Mouse (Mus musculus) right cerebral cortex, postnatal 4 days (tissue): ENCODE data around the gene Ctu2.

Experiments
- DNase-seq: peaks from one replicate; pipeline ENCODE4 v3.0.0-alpha.2; 2022

Gene Ctu2

GRCm38 (mm10) chr8:122475580-122476320, at the start of gene Ctu2, which contains the start of gene Rnf166:
Gene Ctu2, plus strand, starts transcription at chr8:122476143.
Gene Rnf166, minus strand, starts transcription at chr8:122476064.
- DNase-seq = peak; percentile 96

GRCm38 (mm10) chr8:122426145-122426544, 49.8 kb upstream of the Ctu2 start:
- DNase-seq = no peak

- DNase-seq = no peak
Observed at GRCm38 (mm10) chr8:122427607-122428006, 48.3 kb upstream of the Ctu2 start.

GRCm38 (mm10) chr8:122428163-122428562, 47.8 kb upstream of the Ctu2 start:
- no peak for DNase-seq

DNA sequence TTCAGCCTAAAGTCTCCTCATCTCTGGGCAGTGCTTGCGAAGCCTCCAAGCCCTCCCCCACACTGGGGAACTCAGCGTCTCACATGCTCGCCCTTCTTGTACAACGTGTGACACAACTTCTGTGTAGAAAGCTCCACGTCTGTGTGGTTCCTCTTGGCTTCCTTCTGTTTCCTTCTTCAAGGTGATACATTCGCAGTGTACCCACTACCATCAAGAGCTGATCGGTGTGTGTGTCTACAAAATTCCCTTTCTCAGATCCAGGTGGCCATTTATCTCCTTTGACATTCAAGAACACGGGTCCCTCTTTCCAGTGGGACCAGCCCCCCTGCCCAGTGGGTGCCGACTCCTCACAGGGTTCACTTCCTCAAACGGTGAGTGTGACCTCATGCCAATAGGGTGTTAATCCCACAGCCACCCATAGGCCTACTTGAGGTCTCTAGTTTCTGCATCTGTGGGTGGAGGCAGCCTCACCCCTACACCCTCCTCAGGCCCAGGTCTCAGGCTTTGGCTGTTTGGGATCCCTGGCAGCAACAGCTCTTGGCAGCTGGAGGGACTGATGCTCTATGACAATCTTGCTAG, 45.8 kb upstream of the Ctu2 start:
- no peak for DNase-seq

- no peak for DNase-seq
Observed at GRCm38 (mm10) chr8:122430646-122431045, 45.3 kb upstream of the Ctu2 start.

- DNase-seq = peak; percentile 30
Observed at GRCm38 (mm10) chr8:122431694-122432442, 44.1 kb upstream of the Ctu2 start.

- DNase-seq = peak; percentile 38
Observed at GRCm38 (mm10) chr8:122432443-122433268, 43.3 kb upstream of the Ctu2 start, which contains the start of gene Cyba. Gene Cyba, minus strand, starts transcription at chr8:122432930.

DNA sequence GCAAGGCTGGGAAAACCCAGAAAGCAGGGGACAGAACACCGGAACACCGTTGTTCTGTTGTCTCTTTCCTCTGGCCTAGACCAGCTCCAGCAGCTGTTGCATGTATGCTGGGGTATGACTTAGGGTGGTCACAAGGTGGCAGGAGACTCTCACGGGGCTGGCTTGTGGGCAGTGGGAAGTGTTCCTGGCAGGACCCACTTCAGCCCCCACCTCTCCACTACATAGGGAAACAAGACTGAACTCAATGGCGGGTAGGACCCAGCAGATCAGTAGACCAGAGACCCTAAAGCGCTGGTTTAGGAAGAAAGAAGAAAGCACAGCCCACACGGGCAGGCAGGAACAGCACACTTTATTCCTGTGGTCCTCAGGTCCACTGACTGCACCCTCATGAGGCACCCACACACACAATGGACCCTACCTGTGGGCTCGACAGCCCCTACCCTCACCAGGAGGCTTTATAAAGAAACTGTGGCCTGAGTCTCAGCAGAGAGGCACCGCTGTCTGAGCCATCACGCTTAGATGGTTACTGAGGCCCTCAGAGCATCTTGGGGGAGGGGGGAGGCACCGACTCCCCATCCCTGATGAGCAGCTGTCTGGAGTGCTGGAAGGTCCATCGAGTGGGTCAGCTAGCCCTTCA, 42.6 kb upstream of the Ctu2 start:
- DNase-seq = no peak

- DNase-seq = no peak
Observed at GRCm38 (mm10) chr8:122435375-122435774, 40.6 kb upstream of the Ctu2 start.

DNA sequence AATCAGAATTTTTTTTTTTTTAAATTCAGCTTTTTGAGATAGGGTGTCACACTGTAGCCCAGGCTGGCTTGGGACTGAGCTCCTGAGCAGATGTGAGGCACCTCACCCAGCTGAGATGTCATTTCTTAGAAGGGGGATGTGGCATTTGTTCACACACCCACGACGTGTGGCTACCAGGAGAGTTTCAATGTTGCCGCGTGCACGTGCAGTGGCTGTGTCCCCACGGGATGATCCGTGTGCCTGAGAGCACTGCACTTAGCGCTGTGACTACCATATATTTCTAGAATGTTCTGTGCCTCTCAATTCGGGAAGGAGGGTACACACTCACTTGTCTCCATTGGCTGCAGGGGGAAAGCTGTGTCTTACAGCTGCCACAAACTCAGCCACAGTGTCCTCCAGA, 39.8 kb upstream of the Ctu2 start:
- no peak for DNase-seq

DNA sequence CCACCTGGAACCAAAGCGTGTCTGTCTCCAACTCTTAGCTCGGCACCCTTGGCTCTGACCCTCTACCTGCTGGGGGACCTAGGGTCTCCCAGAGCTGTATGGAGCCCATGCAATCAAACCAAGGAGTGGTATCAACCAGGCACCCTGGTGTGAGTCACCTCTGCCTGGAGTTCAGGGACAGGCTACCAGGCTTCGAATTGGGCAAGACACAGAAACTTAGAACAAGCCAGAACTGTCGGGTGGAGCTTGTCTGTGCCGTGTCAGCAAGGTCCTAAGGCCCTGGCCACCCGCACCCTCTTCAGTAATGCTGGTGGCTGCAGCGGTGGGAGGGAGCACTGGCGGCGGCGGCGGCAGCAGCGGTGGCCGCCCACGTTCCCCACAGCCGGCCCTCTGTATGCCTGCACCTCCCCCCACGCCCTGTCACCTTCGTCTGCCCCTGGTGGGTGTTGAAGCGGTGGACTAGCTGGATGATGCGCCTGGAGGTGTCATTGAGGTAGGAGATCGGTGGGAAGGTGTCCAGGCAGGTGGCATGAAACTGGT, 39.3 kb upstream of the Ctu2 start:
- DNase-seq = no peak

DNA sequence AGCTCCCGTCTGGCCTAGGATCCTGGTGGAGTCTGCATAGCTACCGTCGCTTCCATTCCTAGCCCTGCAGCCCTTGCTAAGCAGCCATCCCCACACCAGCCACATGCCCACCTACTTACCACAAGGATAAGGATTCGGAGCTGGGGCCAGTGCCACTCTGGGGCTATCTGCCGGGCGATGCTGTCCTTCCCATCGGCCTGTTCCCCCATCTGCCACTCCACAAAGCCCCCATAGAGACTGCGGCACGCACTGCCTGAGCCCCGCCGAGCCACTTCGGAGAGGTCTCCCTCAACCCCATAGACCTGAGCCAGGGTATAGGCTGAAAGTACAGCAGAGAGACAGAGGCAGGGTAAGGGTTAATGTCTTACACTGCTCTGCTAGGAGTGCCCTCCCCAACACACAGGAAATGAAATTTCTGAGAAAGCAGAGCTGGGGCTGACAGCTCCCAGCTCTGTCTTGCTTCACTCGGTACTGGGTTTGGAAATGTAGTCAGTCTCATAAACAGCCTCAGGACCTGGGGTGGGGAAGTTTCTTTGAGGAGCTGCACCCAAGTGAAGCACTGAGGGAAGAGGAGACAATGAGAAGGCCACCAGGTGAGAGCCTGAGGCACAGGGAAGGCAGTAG, 38.1 kb upstream of the Ctu2 start:
- no peak for DNase-seq

DNA sequence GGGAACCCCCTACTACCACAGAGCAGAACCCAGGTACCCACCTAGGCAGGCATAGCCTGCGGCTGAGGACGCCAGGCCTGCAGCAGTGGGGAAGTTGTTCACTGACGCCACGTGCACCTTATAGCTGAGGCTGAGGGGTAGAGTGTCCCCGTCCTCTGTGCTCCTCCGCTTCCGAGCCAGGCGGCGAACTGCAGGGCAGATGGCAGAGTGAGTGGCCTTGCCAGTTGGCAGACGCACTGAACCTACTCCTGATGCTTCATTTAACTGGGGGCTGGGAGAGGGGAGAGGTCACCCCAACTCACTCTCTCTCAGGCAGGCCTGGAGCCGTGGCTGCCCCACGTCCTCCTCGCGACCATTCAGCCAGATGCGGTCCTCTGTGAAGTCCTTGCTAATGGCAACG, 36.6 kb upstream of the Ctu2 start:
- no peak for DNase-seq

DNA sequence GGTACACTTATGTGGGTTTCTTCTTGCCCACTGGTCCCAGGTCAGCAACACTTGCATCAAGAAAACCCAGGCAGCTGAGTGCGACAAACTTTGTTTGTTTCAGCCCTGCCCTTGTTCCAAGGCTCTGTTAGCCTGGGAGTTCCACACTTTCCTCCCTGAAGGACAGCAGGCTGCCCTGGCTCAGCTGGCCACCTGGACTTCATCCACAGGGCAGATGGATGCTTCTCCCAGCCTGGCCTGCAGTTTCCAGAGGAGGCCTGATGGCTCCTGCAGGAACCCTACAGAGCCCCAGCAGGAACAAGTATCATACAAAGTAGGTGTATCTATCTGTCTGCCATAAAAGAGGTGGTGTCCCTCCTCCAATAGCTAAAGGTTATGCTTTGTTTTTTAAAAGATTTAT, 34.6 kb upstream of the Ctu2 start:
- DNase-seq = no peak

DNA sequence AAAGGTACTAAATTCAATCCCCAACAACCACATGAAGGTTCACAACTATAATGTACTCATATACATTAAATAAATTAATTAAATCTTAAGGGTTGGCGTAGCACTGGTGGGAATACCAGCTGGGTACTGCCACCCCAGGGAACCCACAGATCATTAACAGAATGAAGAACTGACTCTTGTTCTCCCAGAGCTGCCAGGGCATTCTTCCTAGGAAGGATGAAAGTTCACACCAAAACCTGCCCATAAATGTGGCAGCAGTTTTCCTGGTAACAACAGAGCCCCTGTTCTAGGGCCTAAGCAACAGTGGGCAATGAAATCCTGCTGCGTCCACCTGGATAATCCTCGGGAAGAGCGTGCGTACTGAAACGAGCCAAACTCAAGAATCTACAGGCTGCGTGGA, 33.6 kb upstream of the Ctu2 start:
- no peak for DNase-seq

DNA sequence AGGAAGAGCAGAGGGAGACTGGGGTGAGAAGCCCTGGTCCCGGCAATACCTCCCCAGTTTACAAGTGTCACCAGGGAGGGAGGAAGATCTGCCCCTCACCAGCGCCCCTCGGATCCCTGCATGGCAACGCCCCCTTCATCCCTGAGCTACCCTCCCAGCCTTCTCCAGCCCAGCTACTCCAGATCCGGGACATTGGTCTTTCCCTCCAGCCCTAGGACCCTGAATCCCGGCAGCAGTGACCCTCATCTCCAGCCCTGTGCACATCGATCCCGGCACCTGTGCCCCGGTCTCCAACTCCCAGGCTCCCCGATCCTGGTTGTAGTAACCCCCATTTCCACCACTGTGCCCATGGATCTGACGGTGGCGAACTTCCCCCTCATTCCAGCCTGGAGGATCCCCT, 33.2 kb upstream of the Ctu2 start:
- DNase-seq = no peak

- DNase-seq = peak; percentile 96
Observed at GRCm38 (mm10) chr8:122443262-122444006, 32.5 kb upstream of the Ctu2 start, which contains the start of gene Mvd. Gene Mvd, minus strand, starts transcription at chr8:122443422.

DNA sequence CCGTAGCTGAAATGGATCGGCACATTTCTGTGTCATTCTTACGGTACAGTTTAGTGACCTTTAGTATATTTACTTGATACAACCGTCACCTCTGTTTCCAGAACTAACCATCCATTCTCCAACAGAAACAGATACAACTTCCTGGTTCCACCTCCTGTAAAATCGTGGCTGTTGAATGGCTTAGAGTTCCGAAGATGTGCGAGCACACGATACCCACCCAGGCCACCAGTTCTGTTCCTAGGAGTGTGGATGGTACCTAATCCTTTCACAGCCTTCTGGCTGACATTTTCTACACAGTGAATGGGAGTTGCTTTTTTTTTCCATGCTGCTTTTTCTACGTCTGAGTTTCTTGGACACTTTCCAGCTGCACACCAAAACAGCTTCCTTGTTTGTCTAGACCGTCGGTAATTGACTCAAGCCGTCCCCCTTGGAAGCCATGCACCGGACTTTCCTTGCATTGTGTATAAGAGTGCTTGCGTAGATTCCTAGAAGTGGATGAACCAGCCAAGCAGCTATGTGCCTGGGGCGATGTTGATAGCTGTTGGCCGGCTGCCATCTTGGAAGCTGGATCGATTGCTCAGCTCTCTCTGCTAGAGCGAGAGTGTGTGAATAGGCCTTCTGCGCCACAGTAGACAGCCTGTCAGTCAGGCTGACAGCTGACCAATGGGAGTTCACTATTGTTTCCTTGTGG, 31.7 kb upstream of the Ctu2 start:
- DNase-seq = peak; percentile 84

DNA sequence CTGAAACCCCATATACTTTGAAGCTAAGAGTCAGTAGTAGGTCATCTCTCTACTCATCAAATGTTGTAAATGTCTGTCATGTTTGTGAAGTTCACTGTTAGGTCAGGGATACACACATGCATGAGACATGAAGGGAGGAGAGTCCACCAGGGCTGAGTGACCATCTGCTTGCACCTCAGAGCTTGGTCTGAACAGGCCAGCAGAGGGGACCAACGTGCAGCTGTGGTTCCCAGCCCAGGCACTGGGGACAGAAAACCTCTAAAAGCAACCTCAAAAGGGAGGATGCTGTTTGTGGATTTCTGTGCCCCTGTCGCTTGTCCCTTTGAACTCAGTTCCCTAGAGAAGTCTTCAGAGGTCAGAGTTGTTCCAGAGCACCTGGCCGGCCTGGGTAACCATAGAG, 30.7 kb upstream of the Ctu2 start:
- DNase-seq = no peak
